Mouse (Mus musculus) small intestine, adult 2 months (tissue): ENCODE results near the gene Rpl10a.
"Not testable (repeated sequence)": the region's sequence is repeated elsewhere in the genome, so short reads cannot be mapped to it uniquely, and the experiment has no call there.

Experiments
- CTCF ChIP-seq: fragments of 200-500 bp; IDR thresholded peaks from 2 replicates; pipeline ENCODE4 v1.5.1; 2012; ENCODE audit warnings: low read depth, mild to moderate bottlenecking, control low read depth, inconsistent platforms, low read length, moderate library complexity, mixed read lengths; ENCODE audit not compliant: insufficient replicate concordance, insufficient read length; ENCODE audit errors: extremely low read depth
- POLR2A ChIP-seq: fragments of 200-500 bp; IDR thresholded peaks from 2 replicates; pipeline ENCODE4 v1.6.1; 2012; ENCODE audit warnings: low read depth, mild to moderate bottlenecking, control low read depth, inconsistent platforms, low read length, moderate library complexity

DNA sequence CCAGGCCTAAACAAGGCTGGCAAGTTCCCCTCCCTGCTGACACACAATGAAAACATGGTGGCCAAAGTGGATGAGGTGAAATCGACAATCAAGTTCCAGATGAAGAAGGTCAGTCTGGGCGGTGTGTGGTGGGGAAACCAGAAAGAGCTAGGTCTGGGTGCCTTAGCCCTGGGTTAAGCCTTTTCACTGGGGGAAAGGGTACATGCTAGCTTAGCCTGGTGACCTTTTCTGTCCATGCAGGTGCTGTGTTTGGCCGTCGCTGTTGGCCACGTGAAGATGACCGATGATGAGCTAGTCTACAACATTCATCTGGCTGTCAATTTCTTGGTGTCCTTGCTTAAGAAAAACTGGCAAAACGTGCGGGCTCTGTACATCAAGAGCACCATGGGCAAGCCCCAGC, 2.3 kb downstream of the Rpl10a start:
- not testable (repeated sequence) for TF ChIP-seq CTCF, POLR2A
